In the genomic region with DNA sequence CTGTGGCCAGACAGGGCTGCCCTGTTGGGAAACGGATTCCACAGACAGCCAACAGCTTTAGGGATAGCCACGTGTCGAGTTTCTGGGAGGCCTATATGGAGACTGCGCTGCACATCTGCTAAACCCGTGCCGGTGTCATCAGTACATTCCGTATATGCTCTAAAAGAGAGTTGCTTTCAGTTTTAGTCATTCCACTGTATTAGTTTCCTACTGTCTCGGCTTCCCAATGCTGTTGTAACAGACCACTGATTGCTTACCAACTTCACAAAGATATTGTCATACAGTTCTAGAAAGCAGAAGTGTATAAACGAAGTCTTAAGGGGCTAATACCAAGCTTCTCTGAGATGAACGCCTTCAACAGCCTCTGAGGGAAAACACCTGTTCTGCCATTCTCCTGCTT, we compare ENCODE assay signal across 23 mouse cellular contexts.
DNase-seq lines count a peak whose midpoint lies in the region; ATAC-seq and TF ChIP-seq lines count a peak whose summit lies in the region.
"Had no signal": no experiment of that assay in that cellular context is flagged by ENCODE, and none has a peak within 500 bp of the region (broad histone marks: within the 10 kb centered on the region; RNA-seq: fewer than 3 reads in every experiment).

No protein-coding gene starts in this region.

- H3K4me1 ChIP-seq in CH12.LX (ENCODE audit: control insufficient read depth in 1 of 2, insufficient read depth in 2 of 2): peaks cover 9 to 29% of the 10 kb centered on the region in 2 experiments

- no peak for TF ChIP-seq POLR2A in CH12.LX (IDR thresholded peaks at IDR 0.05; ENCODE audit: low read depth, low read length)

- no peak overlapping the region for H3K9ac ChIP-seq in CH12.LX (ENCODE audit: insufficient read depth, low read depth)

- H3K4me2 ChIP-seq in CH12.LX (ENCODE audit: insufficient read depth, low read depth, poor library complexity, severe bottlenecking): peak overlapping the region; percentile 87

- H3K9me3 ChIP-seq in CH12.LX (replicated peaks; ENCODE audit: low read length): no peaks in the 10 kb centered on the region
- H3K9me3 ChIP-seq: G1E had no signal

- ATAC-seq in common myeloid progenitor, adult 5-6 weeks (replicated peaks; ENCODE audit: low read depth, poor library complexity, severe bottlenecking): 0 out of 2 replicates have a peak, but pooled peaks have one; percentile 18
- peak; percentile 48 for ATAC-seq in granulocyte monocyte progenitor cell, adult 5-6 weeks (replicated peaks; ENCODE audit: poor library complexity, severe bottlenecking)
- peak; percentile 46 for ATAC-seq in megakaryocyte progenitor cell, adult 5-6 weeks (replicated peaks; ENCODE audit: poor library complexity)
- ATAC-seq in cerebellum, adult (ENCODE audit: insufficient number of reproducible peaks, low FRiP score, low TSS enrichment): no peak
- ATAC-seq: activated CD4-positive, CD25-positive, alpha-beta regulatory T cell, adult 4 months; CD4-positive, CD25-positive, alpha-beta regulatory T cell, adult 4 months; Patski had no signal

- peak; percentile 74 for DNase-seq in CH12.LX (ENCODE audit: extremely low read depth)
- DNase-seq in kidney, postnatal 25 days: no peak
- DNase-seq in neural tube, embryonic 10.5 days (ENCODE audit: extremely low spot score, low spot score): no peak
- DNase-seq in frontal cortex, postnatal 25 days (ENCODE audit: low spot score in 2 of 2): no peak
- DNase-seq: adrenal gland, adult 2 months; adrenal gland, adult 8-10 months; adrenal gland, postnatal 10 days; adrenal gland, postnatal 14 days; adrenal gland, postnatal 25 days; adrenal gland, postnatal 36 days; B cell, adult 2 months; cerebellum, adult 11 months; cerebellum, adult 11-12 months; cerebellum, adult 18-20 months; cerebellum, adult 2 months had no signal

- H3K4me3 ChIP-seq in CH12.LX (replicated peaks in 1 of 3; ENCODE audit: low read depth in 2 of 3, low read length in 2 of 3, poor library complexity in 1 of 3): peak overlapping the region in 2 of 3 experiments; percentile 0 to 23

- TF ChIP-seq RAD21 in CH12.LX (IDR thresholded peaks at IDR 0.05; ENCODE audit: low read depth, low read length): no peak

- H3K79me2 ChIP-seq in CH12.LX (replicated peaks; ENCODE audit: control insufficient read depth, extremely low read depth, insufficient read depth, poor library complexity, severe bottlenecking): no peaks in the 10 kb centered on the region

- no peak overlapping the region for H3K27ac ChIP-seq in CH12.LX (ENCODE audit: insufficient read depth, low read depth)

- no peaks in the 10 kb centered on the region for H3K36me3 ChIP-seq in CH12.LX (replicated peaks in 1 of 2; ENCODE audit: control insufficient read depth in 1 of 2, insufficient read depth in 1 of 2, low read length in 1 of 2)
- H3K36me3 ChIP-seq: G1E had no signal

- no peak for TF ChIP-seq CTCF in CH12.LX (conservative IDR thresholded peaks at IDR 0.05 in 1 of 2, IDR thresholded peaks at IDR 0.05 in 1 of 2; ENCODE audit: low read depth in 2 of 2, low read length in 2 of 2)

- in situ Hi-C loops in CH12.LX (cut with MboI; ENCODE audit: low pct_ligation_motif_present, low pct_unique_long_range_greater_than_20kb, low sequenced_read_pairs): no loop called here

- no peaks in the 10 kb centered on the region for H3K27me3 ChIP-seq in CH12.LX (replicated peaks)
- H3K27me3 ChIP-seq: Patski had no signal

- peak; percentile 89 for TF ChIP-seq EP300 in CH12.LX (IDR thresholded peaks at IDR 0.05; ENCODE audit: low read length)

- dilution Hi-C loops in CH12.LX (cut with MboI; ENCODE audit: extremely low pct_ligation_motif_present, extremely low pct_unique_long_range_greater_than_20kb, low sequenced_read_pairs): no loop called here

TF ChIP-seq in CH12.LX, 34 proteins besides CTCF, POLR2A, EP300 and RAD21:
- no peak for TF ChIP-seq ZC3H11A (IDR thresholded peaks at IDR 0.05; ENCODE audit: low read depth, low read length)
- no peak for TF ChIP-seq SIN3A (IDR thresholded peaks at IDR 0.05; ENCODE audit: low read length)
- no peak for TF ChIP-seq KAT2A (IDR thresholded peaks at IDR 0.05; ENCODE audit: insufficient replicate concordance, low read length)
- TF ChIP-seq RCOR1 (conservative IDR thresholded peaks at IDR 0.05; ENCODE audit: low read depth, low read length): 0 out of 2 replicates have a peak, but pooled peaks have one; percentile 25
- no peak for TF ChIP-seq E2F4 (IDR thresholded peaks at IDR 0.05; ENCODE audit: insufficient replicate concordance, low read depth, low read length)
- TF ChIP-seq MEF2A (IDR thresholded peaks at IDR 0.05; ENCODE audit: borderline replicate concordance, low read depth, low read length): 0 out of 2 replicates have a peak, but pooled peaks have one; percentile 40
- no peak for TF ChIP-seq SMC3 (IDR thresholded peaks at IDR 0.05; ENCODE audit: low read depth, low read length)
- no peak for TF ChIP-seq POLR2AphosphoS2 (IDR thresholded peaks at IDR 0.05; ENCODE audit: low read depth, low read length)
- TF ChIP-seq MAZ (IDR thresholded peaks at IDR 0.05; ENCODE audit: low read depth, low read length): no peak
- peak; percentile 81 for TF ChIP-seq JUND (conservative IDR thresholded peaks at IDR 0.05; ENCODE audit: low read depth, low read length)
- TF ChIP-seq ETS1 (conservative IDR thresholded peaks at IDR 0.05; ENCODE audit: low read depth, low read length): peak; percentile 68
- no peak for TF ChIP-seq MXI1 (IDR thresholded peaks at IDR 0.05; ENCODE audit: low read depth, low read length)
- peak; percentile 92 for TF ChIP-seq IRF4 (IDR thresholded peaks at IDR 0.05; ENCODE audit: low read depth, low read length)
- no peak for TF ChIP-seq USF2 (conservative IDR thresholded peaks at IDR 0.05; ENCODE audit: low read depth, low read length)
- no peak for TF ChIP-seq ELF1 (IDR thresholded peaks at IDR 0.05; ENCODE audit: low read depth, low read length)
- no peak; the same call in 1 of the 2 replicates for TF ChIP-seq NRF1 (IDR thresholded peaks at IDR 0.05; ENCODE audit: low read depth, low read length)
- no peak; the same call in none of the 2 replicates for TF ChIP-seq MYC (IDR thresholded peaks at IDR 0.05; ENCODE audit: low read depth, low read length)
- TF ChIP-seq JUN (IDR thresholded peaks at IDR 0.05; ENCODE audit: insufficient read depth, low read depth, low read length): peak; percentile 62
- TF ChIP-seq BHLHE40 (IDR thresholded peaks at IDR 0.05; ENCODE audit: low read depth, low read length): peak; percentile 95
- no peak for TF ChIP-seq ZKSCAN1 (IDR thresholded peaks at IDR 0.05; ENCODE audit: borderline replicate concordance, low read depth, low read length)
- no peak for TF ChIP-seq CHD2 (IDR thresholded peaks at IDR 0.05; ENCODE audit: low read length)
- no peak for TF ChIP-seq HCFC1 (IDR thresholded peaks at IDR 0.05; ENCODE audit: low read depth, low read length)
- TF ChIP-seq USF1 (IDR thresholded peaks at IDR 0.05; ENCODE audit: low read depth, low read length): no peak
- TF ChIP-seq TCF12 (IDR thresholded peaks at IDR 0.05; ENCODE audit: low read depth, low read length): no peak
- peak; percentile 40; the same call in 1 of the 2 replicates for TF ChIP-seq MAX (IDR thresholded peaks at IDR 0.05; ENCODE audit: low read length)
- no peak for TF ChIP-seq MAFK (IDR thresholded peaks at IDR 0.05; ENCODE audit: insufficient replicate concordance, low read length)
- no peak for TF ChIP-seq NELFE (IDR thresholded peaks at IDR 0.05; ENCODE audit: low read depth, low read length)
